Mouse (Mus musculus): ENCODE data around the gene Rilp. TPM values are rescaled to one million over a fixed set of nuclear protein-coding genes. Genes with fewer than 3 reads are reported as not detected.
A peak's percentile ranks its signal among the peaks of the same experiment; 100 is the strongest.

The Rilp gene
- polyA plus RNA-seq, 2 experiments: 1.6 to 2.0 TPM

- Histone ChIP-seq H3K4me1 (replicated peaks; ENCODE audit: control insufficient read depth in 2 of 2, insufficient read depth in 2 of 2, low read length in 1 of 2) (peaks cover 5 to 18% of the 10 kb centered on the region in 2 experiments), H3K4me2 (ENCODE audit: low read depth) (peak overlapping the region; percentile 97), H3K27ac (peak overlapping the region; percentile 19), H3K9ac (replicated peaks) (no peak overlapping the region), H3K4me3 (ENCODE audit: insufficient read depth in 1 of 2, low read depth in 2 of 2, low read length in 2 of 2) (peak overlapping the region in 1 of 2 experiments; percentile 80; a peak in 1 of 4 replicates), H3K27me3 (ENCODE audit: control insufficient read depth, insufficient read depth, low read length) (peaks cover 2% of the 10 kb centered on the region; the same call in 1 of the 2 replicates), H3K36me3 (replicated peaks; ENCODE audit: control insufficient read depth, insufficient read depth, low read depth) (no peaks in the 10 kb centered on the region), H3K9me3 (ENCODE audit: control insufficient read depth, low read length) (no peaks in the 10 kb centered on the region)
- TF ChIP-seq EP300 (IDR thresholded peaks at IDR 0.05; ENCODE audit: low read depth) (no peak), CTCF (IDR thresholded peaks at IDR 0.05; ENCODE audit: low read depth) (no peak)
- DNase-seq (ENCODE audit: low read depth in 3 of 3, low spot score in 3 of 3) (no peak), ATAC-seq (ENCODE audit: insufficient read depth) (no peak)
- WGBS (ENCODE audit: insufficient replicate concordance): 53% methylated on average over 6 of the region's 6 CpGs
Measured at GRCm38 (mm10) chr11:75533314-75534015, 23.6 kb downstream of the Rilp start.

GRCm38 (mm10) chr11:75534286-75535033 is 24.6 kb downstream of the Rilp start:
- no peak overlapping the region for H3K9ac ChIP-seq (replicated peaks)
- H3K4me2 ChIP-seq (ENCODE audit: low read depth): peak overlapping the region; percentile 97; the same call in 1 of the 2 replicates
- H3K36me3 ChIP-seq (replicated peaks; ENCODE audit: control insufficient read depth, insufficient read depth, low read depth): no peaks in the 10 kb centered on the region
- WGBS (ENCODE audit: insufficient replicate concordance): 40% methylated on average over 4 of the region's 4 CpGs
- no peak for TF ChIP-seq CTCF (IDR thresholded peaks at IDR 0.05; ENCODE audit: low read depth)
- TF ChIP-seq EP300 (IDR thresholded peaks at IDR 0.05; ENCODE audit: low read depth): no peak
- H3K9me3 ChIP-seq (ENCODE audit: control insufficient read depth, low read length): no peaks in the 10 kb centered on the region
- peaks cover 5 to 18% of the 10 kb centered on the region in 2 experiments for H3K4me1 ChIP-seq (replicated peaks; ENCODE audit: control insufficient read depth in 2 of 2, insufficient read depth in 2 of 2, low read length in 1 of 2)
- no peak overlapping the region for H3K27ac ChIP-seq
- DNase-seq (ENCODE audit: low read depth in 3 of 3, low spot score in 3 of 3) (no peak), ATAC-seq (ENCODE audit: insufficient read depth) (no peak)
- no peak overlapping the region for H3K4me3 ChIP-seq (ENCODE audit: insufficient read depth in 1 of 2, low read depth in 2 of 2, low read length in 2 of 2)
- H3K27me3 ChIP-seq (ENCODE audit: control insufficient read depth, insufficient read depth, low read length): peaks cover 2% of the 10 kb centered on the region; the same call in 1 of the 2 replicates

GRCm38 (mm10) chr11:75535106-75535795 is 25.4 kb downstream of the Rilp start:
- no peak overlapping the region for H3K9ac ChIP-seq (replicated peaks)
- H3K4me2 ChIP-seq (ENCODE audit: low read depth): no peak overlapping the region
- no peak overlapping the region for H3K27ac ChIP-seq
- ATAC-seq (ENCODE audit: insufficient read depth): no peak
- peaks cover 2% of the 10 kb centered on the region; the same call in 1 of the 2 replicates for H3K27me3 ChIP-seq (ENCODE audit: control insufficient read depth, insufficient read depth, low read length)
- TF ChIP-seq CTCF (IDR thresholded peaks at IDR 0.05; ENCODE audit: low read depth) (no peak), EP300 (IDR thresholded peaks at IDR 0.05; ENCODE audit: low read depth) (no peak)
- WGBS (ENCODE audit: insufficient replicate concordance): 34% methylated on average over 13 of the region's 13 CpGs
- H3K4me1 ChIP-seq (replicated peaks; ENCODE audit: control insufficient read depth in 2 of 2, insufficient read depth in 2 of 2, low read length in 1 of 2): peaks cover 5 to 18% of the 10 kb centered on the region in 2 experiments
- H3K9me3 ChIP-seq (ENCODE audit: control insufficient read depth, low read length): no peaks in the 10 kb centered on the region
- peak; percentile 43 to 58 (median 53) for DNase-seq (ENCODE audit: low read depth in 3 of 3, low spot score in 3 of 3)
- H3K36me3 ChIP-seq (replicated peaks; ENCODE audit: control insufficient read depth, insufficient read depth, low read depth): no peaks in the 10 kb centered on the region
- H3K4me3 ChIP-seq (ENCODE audit: insufficient read depth in 1 of 2, low read depth in 2 of 2, low read length in 2 of 2): no peak overlapping the region

- Histone ChIP-seq H3K4me3 (ENCODE audit: insufficient read depth in 1 of 2, low read depth in 2 of 2, low read length in 2 of 2) (no peak overlapping the region), H3K9me3 (ENCODE audit: control insufficient read depth, low read length) (no peaks in the 10 kb centered on the region), H3K9ac (replicated peaks) (no peak overlapping the region), H3K27me3 (ENCODE audit: control insufficient read depth, insufficient read depth, low read length) (peaks cover 2% of the 10 kb centered on the region; the same call in 1 of the 2 replicates), H3K4me2 (ENCODE audit: low read depth) (no peak overlapping the region), H3K36me3 (replicated peaks; ENCODE audit: control insufficient read depth, insufficient read depth, low read depth) (no peaks in the 10 kb centered on the region), H3K27ac (no peak overlapping the region), H3K4me1 (replicated peaks; ENCODE audit: control insufficient read depth in 2 of 2, insufficient read depth in 2 of 2, low read length in 1 of 2) (peaks cover 7 to 27% of the 10 kb centered on the region in 2 experiments)
- 78% methylated on average over 12 of the region's 12 CpGs for WGBS (ENCODE audit: insufficient replicate concordance)
- no peak for TF ChIP-seq CTCF (IDR thresholded peaks at IDR 0.05; ENCODE audit: low read depth)
- TF ChIP-seq EP300 (IDR thresholded peaks at IDR 0.05; ENCODE audit: low read depth): no peak
- ATAC-seq (ENCODE audit: insufficient read depth) (no peak), DNase-seq (ENCODE audit: low read depth in 3 of 3, low spot score in 3 of 3) (no peak)
Measured at GRCm38 (mm10) chr11:75536255-75537024, 26.5 kb downstream of the Rilp start.

All from liver, embryonic 14.5 days (tissue).